Mouse (Mus musculus): ENCODE results near the gene Ctnna3.
"Not testable (repeated sequence)": the region's sequence is repeated elsewhere in the genome, so short reads cannot be mapped to it uniquely, and the experiment has no call there.

DNA sequence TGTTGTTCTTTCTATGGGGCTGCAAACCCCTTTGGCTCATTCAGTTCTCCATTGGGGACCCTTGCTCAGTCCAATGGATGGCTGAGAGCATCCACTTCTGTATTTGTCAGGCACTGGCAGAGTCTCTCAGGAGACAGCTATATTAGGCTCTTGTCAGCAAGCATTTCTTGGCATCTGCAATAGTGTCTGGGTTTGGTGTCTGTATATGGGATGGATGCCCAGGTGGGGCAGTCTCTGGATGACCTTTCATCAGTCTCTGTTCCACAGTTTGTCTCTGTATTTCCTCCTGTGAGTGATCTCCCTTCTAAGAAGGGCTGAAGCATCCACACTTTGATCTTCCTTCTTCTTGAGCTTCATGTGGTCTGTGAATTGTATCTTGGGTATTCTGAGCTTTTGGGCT lies 795.9 kb downstream of the Ctnna3 start:
- TF ChIP-seq TCF3 (IDR thresholded peaks at IDR 0.05; ENCODE audit: insufficient read length, low read depth); MAX (IDR thresholded peaks at IDR 0.05; ENCODE audit: low read depth): not testable (repeated sequence)

All from myocyte (in vitro differentiated cells).